Mouse (Mus musculus) liver, adult 2 months (tissue): ENCODE data around the gene Mlf2.

ENCODE experiments used
- CTCF ChIP-seq: fragments of 200-500 bp; IDR thresholded peaks from 2 replicates; pipeline ENCODE4 v1.5.1; 2011; ENCODE audit warnings: low read depth, low read length, control low read depth
- POLR2A ChIP-seq: fragments of 200-500 bp; IDR thresholded peaks from 2 replicates; pipeline ENCODE4 v1.6.1; 2011; ENCODE audit warnings: low read length, control low read depth; ENCODE audit not compliant: insufficient read depth; ENCODE audit errors: extremely low read depth

GRCm38 (mm10) chr6:124913214-124913613 lies 18.0 kb upstream of the Mlf2 start:
- TF ChIP-seq CTCF (no peak), POLR2A (no peak)
